ENCODE assay signal across 29 mouse cellular contexts in the genomic region with DNA sequence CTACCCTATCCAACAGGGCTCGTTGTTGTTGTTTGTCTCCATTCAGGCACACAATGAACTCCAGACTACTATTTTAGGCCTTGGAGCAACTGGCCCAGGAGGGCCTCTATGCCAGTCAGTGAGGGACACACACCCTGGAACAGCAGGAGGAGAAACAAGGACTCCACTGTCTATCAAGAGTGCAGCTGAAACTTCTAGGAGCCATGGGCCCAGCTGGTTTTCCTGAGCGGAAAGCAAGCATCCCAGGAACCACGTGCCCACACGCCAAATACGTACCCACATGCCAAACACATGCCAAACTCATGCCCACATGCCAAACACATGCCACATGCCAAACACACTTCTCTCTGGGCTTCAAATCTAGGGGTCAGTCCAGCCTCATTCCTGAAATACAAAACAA.
"Had no signal": no experiment of that assay in that cellular context is flagged by ENCODE, and none has a peak within 500 bp of the region (broad histone marks: within the 10 kb centered on the region; RNA-seq: fewer than 3 reads in every experiment).

No protein-coding gene starts in this region.

- H3K4me3 ChIP-seq: limb, embryonic 10.5 days; limb, embryonic 12.5 days; limb, embryonic 13.5 days; limb, embryonic 15.5 days; liver, embryonic 12.5 days; liver, embryonic 13.5 days; liver, embryonic 15.5 days; lung, embryonic 15.5 days; megakaryocyte, embryonic 14.5 days; midbrain, embryonic 10.5 days; midbrain, embryonic 12.5 days; midbrain, embryonic 13.5 days; midbrain, embryonic 15.5 days; neural tube, embryonic 12.5 days had no signal

- H3K36me3 ChIP-seq: limb, embryonic 10.5 days; limb, embryonic 12.5 days; limb, embryonic 13.5 days; limb, embryonic 15.5 days; liver, embryonic 12.5 days; liver, embryonic 13.5 days; liver, embryonic 15.5 days; lung, embryonic 15.5 days; midbrain, embryonic 10.5 days; midbrain, embryonic 12.5 days; midbrain, embryonic 15.5 days; neural tube, embryonic 12.5 days had no signal

- H3K4me2 ChIP-seq: limb, embryonic 12.5 days; limb, embryonic 13.5 days; limb, embryonic 15.5 days; liver, embryonic 11.5 days; liver, embryonic 12.5 days; liver, embryonic 13.5 days; liver, embryonic 15.5 days; lung, embryonic 14.5 days; lung, embryonic 15.5 days; midbrain, embryonic 11.5 days; midbrain, embryonic 12.5 days; midbrain, embryonic 13.5 days; midbrain, embryonic 15.5 days; neural tube, embryonic 12.5 days had no signal

- H3K27ac ChIP-seq: limb, embryonic 10.5 days; limb, embryonic 12.5 days; limb, embryonic 13.5 days; limb, embryonic 15.5 days; liver, embryonic 12.5 days; liver, embryonic 13.5 days; liver, embryonic 14.5 days; liver, embryonic 15.5 days; lung, embryonic 15.5 days; macrophage; midbrain, embryonic 10.5 days; midbrain, embryonic 12.5 days; midbrain, embryonic 13.5 days; midbrain, embryonic 15.5 days; neural tube, embryonic 12.5 days had no signal

- H3K27me3 ChIP-seq: limb, embryonic 12.5 days; limb, embryonic 13.5 days; limb, embryonic 15.5 days; liver, embryonic 12.5 days; liver, embryonic 13.5 days; liver, embryonic 15.5 days; lung, embryonic 15.5 days; megakaryocyte, embryonic 14.5 days; midbrain, embryonic 12.5 days; midbrain, embryonic 13.5 days; midbrain, embryonic 15.5 days; neural tube, embryonic 12.5 days had no signal

- DNase-seq: left cerebral cortex, postnatal 4 days; liver; liver, embryonic 13.5 days; liver, postnatal 0 days; lung, adult 18-20 months; lung, adult 2 months; lung, embryonic 14.5 days; lung, postnatal 10 days; lung, postnatal 14 days; lung, postnatal 36 days; lung, postnatal 4 days; midbrain, embryonic 14.5 days had no signal
